Mouse (Mus musculus): ENCODE data around the gene Cyp4f13. TPM values are rescaled to one million over a fixed set of nuclear protein-coding genes. Genes with fewer than 3 reads are reported as not detected.

Cyp4f13 gene
- polyA plus RNA-seq (2015; fragmentation: Nextera tagmentation; extraction: Ambion mirVana), result 8.0 and 8.4 TPM in 2 replicates

GRCm38 (mm10) chr17:32947215-32947914 is at the start of gene Cyp4f13:
Gene Cyp4f13, minus strand, starts transcription at chr17:32947402.
- Histone ChIP-seq H3K27me3 (replicated peaks; ENCODE audit: control insufficient read depth, insufficient read depth, low read length) (no peaks in the 10 kb centered on the region), H3K36me3 (ENCODE audit: control insufficient read depth, insufficient read depth) (no peaks in the 10 kb centered on the region), H3K9ac (replicated peaks; ENCODE audit: low read depth, low read length) (peak within 1 kb of the TSS; percentile 50), H3K4me1 (replicated peaks; ENCODE audit: control insufficient read depth, insufficient read depth, low read length) (peaks cover 14% of the 10 kb centered on the region), H3K27ac (ENCODE audit: low read length) (peak within 1 kb of the TSS; percentile 31; the same call in 1 of the 2 replicates), H3K9me3 (ENCODE audit: control insufficient read depth, low read length) (no peaks in the 10 kb centered on the region), H3K4me2 (ENCODE audit: low read length) (peak within 1 kb of the TSS; percentile 58), H3K4me3 (replicated peaks; ENCODE audit: low read length) (peak within 1 kb of the TSS; percentile 52)
- peak; percentile 97 for ATAC-seq
- WGBS, result 39% methylated on average over 12 of the region's 12 CpGs

- WGBS, result under 1% methylated on average over 21 of the region's 21 CpGs
Observed at GRCm38 (mm10) chr17:32992699-32993474, 45.7 kb upstream of the Cyp4f13 start, which contains the start of gene Zfp952. Gene Zfp952, plus strand, starts transcription at chr17:32993129.

GRCm38 (mm10) chr17:32991965-32992698 is 44.9 kb upstream of the Cyp4f13 start:
- Histone ChIP-seq H3K27ac (ENCODE audit: low read length) (peak overlapping the region; percentile 57; the same call in 1 of the 2 replicates), H3K36me3 (ENCODE audit: control insufficient read depth, insufficient read depth) (peaks cover 3% of the 10 kb centered on the region), H3K27me3 (replicated peaks; ENCODE audit: control insufficient read depth, insufficient read depth, low read length) (no peaks in the 10 kb centered on the region), H3K4me2 (ENCODE audit: low read length) (peak overlapping the region; percentile 70), H3K9me3 (ENCODE audit: control insufficient read depth, low read length) (no peaks in the 10 kb centered on the region), H3K9ac (replicated peaks; ENCODE audit: low read depth, low read length) (no peak overlapping the region; the same call in 1 of the 2 replicates), H3K4me3 (replicated peaks; ENCODE audit: low read length) (peak overlapping the region; percentile 77), H3K4me1 (replicated peaks; ENCODE audit: control insufficient read depth, insufficient read depth, low read length) (peaks cover 14% of the 10 kb centered on the region)
- WGBS, result 57% methylated on average over 12 of the region's 12 CpGs
- no peak for ATAC-seq

More at GRCm38 (mm10) chr17:32992699-32993474, 45.7 kb upstream of the Cyp4f13 start, which contains the start of gene Zfp952:
- Histone ChIP-seq H3K4me3 (replicated peaks; ENCODE audit: low read length) (peak within 1 kb of the TSS; percentile 77), H3K9ac (replicated peaks; ENCODE audit: low read depth, low read length) (peak within 1 kb of the TSS; percentile 75), H3K27me3 (replicated peaks; ENCODE audit: control insufficient read depth, insufficient read depth, low read length) (no peaks in the 10 kb centered on the region), H3K4me2 (ENCODE audit: low read length) (peak within 1 kb of the TSS; percentile 70), H3K36me3 (ENCODE audit: control insufficient read depth, insufficient read depth) (peaks cover 3% of the 10 kb centered on the region), H3K4me1 (replicated peaks; ENCODE audit: control insufficient read depth, insufficient read depth, low read length) (peaks cover 14% of the 10 kb centered on the region), H3K9me3 (ENCODE audit: control insufficient read depth, low read length) (no peaks in the 10 kb centered on the region), H3K27ac (ENCODE audit: low read length) (peak within 1 kb of the TSS; percentile 84)
- peak; percentile 99 for ATAC-seq

GRCm38 (mm10) chr17:32986301-32986700 is 39.1 kb upstream of the Cyp4f13 start:
- H3K27me3 ChIP-seq (replicated peaks; ENCODE audit: control insufficient read depth, insufficient read depth, low read length), result no peaks in the 10 kb centered on the region
- no peaks in the 10 kb centered on the region for H3K36me3 ChIP-seq (ENCODE audit: control insufficient read depth, insufficient read depth)
- no peak overlapping the region for H3K27ac ChIP-seq (ENCODE audit: low read length)
- ATAC-seq, result no peak
- H3K9ac ChIP-seq (replicated peaks; ENCODE audit: low read depth, low read length), result no peak overlapping the region
- no peak overlapping the region for H3K4me2 ChIP-seq (ENCODE audit: low read length)
- no peaks in the 10 kb centered on the region for H3K9me3 ChIP-seq (ENCODE audit: control insufficient read depth, low read length)
- H3K4me1 ChIP-seq (replicated peaks; ENCODE audit: control insufficient read depth, insufficient read depth, low read length), result no peaks in the 10 kb centered on the region
- WGBS, result 72% methylated on average over 4 of the region's 4 CpGs
- no peak overlapping the region for H3K4me3 ChIP-seq (replicated peaks; ENCODE audit: low read length)

GRCm38 (mm10) chr17:32981361-32981760 is 34.2 kb upstream of the Cyp4f13 start:
- Histone ChIP-seq H3K4me3 (replicated peaks; ENCODE audit: low read length) (no peak overlapping the region), H3K9me3 (ENCODE audit: control insufficient read depth, low read length) (no peaks in the 10 kb centered on the region; the same call in 1 of the 2 replicates), H3K4me2 (ENCODE audit: low read length) (no peak overlapping the region), H3K36me3 (ENCODE audit: control insufficient read depth, insufficient read depth) (peaks cover 24% of the 10 kb centered on the region), H3K27ac (ENCODE audit: low read length) (no peak overlapping the region), H3K9ac (replicated peaks; ENCODE audit: low read depth, low read length) (no peak overlapping the region), H3K4me1 (replicated peaks; ENCODE audit: control insufficient read depth, insufficient read depth, low read length) (no peaks in the 10 kb centered on the region), H3K27me3 (replicated peaks; ENCODE audit: control insufficient read depth, insufficient read depth, low read length) (no peaks in the 10 kb centered on the region)
- 84% methylated on average over 4 of the region's 4 CpGs for WGBS
- ATAC-seq, result no peak

GRCm38 (mm10) chr17:32965623-32966290 is 18.6 kb upstream of the Cyp4f13 start, which contains the start of gene Zfp472:
Gene Zfp472, plus strand, starts transcription at chr17:32965814.
- Histone ChIP-seq H3K4me2 (ENCODE audit: low read length) (peak within 1 kb of the TSS; percentile 84), H3K9me3 (ENCODE audit: control insufficient read depth, low read length) (no peaks in the 10 kb centered on the region), H3K9ac (replicated peaks; ENCODE audit: low read depth, low read length) (peak within 1 kb of the TSS; percentile 79), H3K4me1 (replicated peaks; ENCODE audit: control insufficient read depth, insufficient read depth, low read length) (peaks cover 18% of the 10 kb centered on the region), H3K27me3 (replicated peaks; ENCODE audit: control insufficient read depth, insufficient read depth, low read length) (no peaks in the 10 kb centered on the region), H3K27ac (ENCODE audit: low read length) (peak within 1 kb of the TSS; percentile 74), H3K4me3 (replicated peaks; ENCODE audit: low read length) (peak within 1 kb of the TSS; percentile 93), H3K36me3 (ENCODE audit: control insufficient read depth, insufficient read depth) (no peaks in the 10 kb centered on the region)
- peak; percentile 100 for ATAC-seq
- WGBS, result under 1% methylated on average over 32 of the region's 33 CpGs

- peak; percentile 75 for ATAC-seq
- H3K27ac ChIP-seq (ENCODE audit: low read length), result no peak overlapping the region
- under 1% methylated on average over 14 of the region's 14 CpGs for WGBS
Observed at GRCm38 (mm10) chr17:32965253-32965622, 18.0 kb upstream of the Cyp4f13 start.

GRCm38 (mm10) chr17:32951441-32951840 is 4.2 kb upstream of the Cyp4f13 start:
- WGBS, result 35% methylated on average over 16 of the region's 16 CpGs
- Histone ChIP-seq H3K4me1 (replicated peaks; ENCODE audit: control insufficient read depth, insufficient read depth, low read length) (peaks cover 11% of the 10 kb centered on the region), H3K4me3 (replicated peaks; ENCODE audit: low read length) (no peak overlapping the region), H3K9ac (replicated peaks; ENCODE audit: low read depth, low read length) (no peak overlapping the region), H3K27ac (ENCODE audit: low read length) (no peak overlapping the region), H3K27me3 (replicated peaks; ENCODE audit: control insufficient read depth, insufficient read depth, low read length) (no peaks in the 10 kb centered on the region), H3K9me3 (ENCODE audit: control insufficient read depth, low read length) (no peaks in the 10 kb centered on the region), H3K36me3 (ENCODE audit: control insufficient read depth, insufficient read depth) (no peaks in the 10 kb centered on the region), H3K4me2 (ENCODE audit: low read length) (no peak overlapping the region)
- ATAC-seq, result no peak

More at GRCm38 (mm10) chr17:32965253-32965622, 18.0 kb upstream of the Cyp4f13 start:
- H3K4me2 ChIP-seq (ENCODE audit: low read length), result peak overlapping the region; percentile 62
- peak overlapping the region; percentile 48 for H3K9ac ChIP-seq (replicated peaks; ENCODE audit: low read depth, low read length)
- H3K9me3 ChIP-seq (ENCODE audit: control insufficient read depth, low read length), result no peaks in the 10 kb centered on the region
- no peaks in the 10 kb centered on the region for H3K36me3 ChIP-seq (ENCODE audit: control insufficient read depth, insufficient read depth)
- H3K27me3 ChIP-seq (replicated peaks; ENCODE audit: control insufficient read depth, insufficient read depth, low read length), result no peaks in the 10 kb centered on the region
- H3K4me3 ChIP-seq (replicated peaks; ENCODE audit: low read length), result peak overlapping the region; percentile 93
- peaks cover 18% of the 10 kb centered on the region for H3K4me1 ChIP-seq (replicated peaks; ENCODE audit: control insufficient read depth, insufficient read depth, low read length)
